Mouse (Mus musculus) left cerebral cortex, adult 8-10 months (tissue): ENCODE measurements around the gene Adgrf4. TPM values are rescaled to one million over a fixed set of nuclear protein-coding genes. Genes with fewer than 3 reads are reported as not detected.

Experiments
- DNase-seq, 2 experiments: peaks; one replicate each; pipeline ENCODE4 v3.0.0; 2022; ENCODE audit warnings: low spot score in 2 of 2
- total RNA-seq, 4 experiments: library from RNA; stranded (reverse); gene quantifications; 2 replicates each; pipeline ENCODE4 v1.2.4; 2022

Gene Adgrf4
- total RNA-seq = 1 to 10 TPM; 1.1 to 3.0 (median 2.2) TPM

- DNase-seq = peak in 1 of 2 experiments; percentile 19
Measured at GRCm38 (mm10) chr17:42692136-42692535, at the start of gene Adgrf4. Gene Adgrf4, minus strand, starts transcription at chr17:42692284.

DNA sequence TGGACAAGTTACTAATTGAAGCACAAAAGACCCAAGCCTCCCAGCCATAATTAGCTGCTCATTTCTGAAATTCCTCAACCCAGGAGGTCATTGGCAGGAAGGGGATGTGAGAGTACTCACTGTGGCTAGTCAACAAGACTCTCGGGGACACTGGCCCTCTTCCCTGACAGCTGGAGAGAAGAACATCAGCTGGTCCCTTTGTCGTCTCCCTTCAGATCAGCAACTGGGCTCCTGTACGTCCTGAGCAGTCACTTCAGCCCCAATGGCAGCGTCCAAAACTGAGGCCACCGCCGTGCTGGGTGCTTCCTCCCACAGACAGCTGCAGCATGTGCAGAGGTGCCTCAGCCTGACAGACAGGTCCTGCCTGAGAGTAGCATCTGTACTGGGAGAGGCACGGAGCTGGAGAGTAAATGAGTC lies 49.7 kb upstream of the Adgrf4 start, which contains the start of gene Adgrf2:
Gene Adgrf2, minus strand, starts transcription at position 379 of the 417 bp plus-strand sequence.
- no peak for DNase-seq

- no peak for DNase-seq
Measured at GRCm38 (mm10) chr17:42738794-42739193, 46.7 kb upstream of the Adgrf4 start.

- no peak for DNase-seq
Measured at GRCm38 (mm10) chr17:42717161-42717560, 25.1 kb upstream of the Adgrf4 start.

DNA sequence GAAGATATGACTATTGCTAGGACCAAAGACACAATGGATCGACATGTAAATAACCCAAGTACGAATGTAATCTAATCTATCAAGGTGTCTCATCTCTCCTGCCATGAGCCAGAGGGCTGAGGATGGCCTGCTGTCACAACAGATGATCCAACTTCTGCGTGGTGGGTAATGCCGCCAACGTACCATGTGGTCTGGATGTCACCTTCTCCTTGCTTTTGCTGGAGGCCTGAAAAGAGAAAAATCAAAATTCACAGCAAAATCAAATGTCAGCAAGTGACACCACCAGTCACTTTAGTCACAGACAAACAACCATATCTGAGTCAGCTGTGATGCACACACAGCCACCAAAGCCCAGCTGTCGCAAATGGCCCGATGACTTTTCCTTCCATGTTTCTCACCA lies 22.9 kb upstream of the Adgrf4 start:
- DNase-seq = no peak

DNA sequence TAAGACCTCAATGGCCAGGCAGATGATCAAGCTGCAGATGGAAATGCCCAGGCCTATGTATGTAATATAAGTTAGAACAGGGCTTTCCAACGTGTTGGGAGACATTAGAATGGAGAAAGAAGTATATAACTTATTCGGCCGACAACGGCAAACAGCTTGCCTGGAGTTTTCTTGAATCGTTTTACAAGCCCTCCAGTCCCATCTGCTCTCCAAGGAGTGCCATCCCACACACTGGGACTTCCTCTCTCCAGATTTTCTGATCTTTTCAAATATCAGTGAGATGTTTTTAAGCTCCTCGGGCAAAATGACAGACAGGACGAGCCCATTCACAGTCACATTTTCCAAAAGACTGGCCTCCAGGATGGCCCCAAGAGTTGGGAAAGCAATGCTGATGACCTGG lies 18.6 kb upstream of the Adgrf4 start:
- DNase-seq = peak in 1 of 2 experiments; percentile 15

DNA sequence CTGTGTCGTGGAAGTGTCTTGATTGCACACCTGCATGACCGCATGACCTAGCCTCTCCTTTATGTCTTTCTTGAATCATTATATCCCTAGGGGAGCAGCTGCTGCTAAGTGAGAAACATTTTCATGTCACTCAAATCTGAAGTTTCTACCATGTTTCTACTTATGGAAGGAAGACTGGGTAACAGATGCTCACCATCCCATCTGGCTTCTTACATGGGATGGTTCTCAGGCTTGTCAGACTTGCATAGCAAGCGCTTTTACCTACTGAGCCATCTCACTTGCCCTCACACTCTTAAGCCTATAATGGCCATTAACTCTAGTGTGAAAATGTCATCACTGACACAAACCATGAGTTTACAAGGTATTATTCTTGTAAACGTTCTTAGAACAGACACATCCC lies 13.5 kb upstream of the Adgrf4 start:
- DNase-seq = no peak

DNA sequence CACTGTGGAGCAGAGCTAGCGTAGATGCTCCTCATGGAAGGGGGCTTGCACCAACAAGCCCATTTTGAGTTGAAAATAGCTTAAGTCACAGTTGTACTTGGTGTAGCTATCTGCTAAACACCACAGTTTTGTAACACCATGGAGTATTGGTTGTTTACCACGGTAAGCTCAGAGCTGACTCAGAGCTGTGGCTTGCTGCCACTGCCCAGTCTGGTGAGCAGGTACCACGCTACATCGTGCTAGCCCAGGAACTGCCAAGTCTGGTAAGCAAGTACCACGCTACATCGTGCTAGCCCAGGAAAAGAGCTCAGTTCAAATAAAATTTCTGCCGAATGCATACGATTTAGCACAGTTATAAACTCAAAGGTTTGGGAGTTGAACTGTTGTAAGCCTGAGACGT lies 10.1 kb upstream of the Adgrf4 start:
- peak in 1 of 2 experiments; percentile 34 for DNase-seq

GRCm38 (mm10) chr17:42694730-42695129 lies 2.6 kb upstream of the Adgrf4 start:
- DNase-seq = peak; percentile 10 to 64

DNA sequence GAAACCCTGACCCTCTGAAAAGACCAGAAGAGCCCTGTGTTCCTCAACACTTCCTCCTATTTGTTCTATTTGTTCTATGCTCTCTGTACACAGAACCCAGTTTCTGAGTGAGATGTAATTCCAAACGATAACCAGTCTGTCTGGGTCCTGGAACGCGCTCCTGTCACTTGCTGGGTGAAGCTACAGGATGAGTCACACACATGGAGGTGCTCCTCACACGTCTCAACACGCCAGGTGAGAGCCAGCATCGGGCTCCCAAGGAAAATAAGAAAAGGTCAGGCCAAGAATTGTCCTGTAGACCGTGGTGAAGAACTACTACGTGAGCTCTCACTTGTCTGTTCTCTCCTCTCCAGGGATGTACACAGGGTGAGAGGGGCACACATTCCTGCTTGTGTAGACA lies 1.6 kb downstream of the Adgrf4 start:
- no peak for DNase-seq

DNA sequence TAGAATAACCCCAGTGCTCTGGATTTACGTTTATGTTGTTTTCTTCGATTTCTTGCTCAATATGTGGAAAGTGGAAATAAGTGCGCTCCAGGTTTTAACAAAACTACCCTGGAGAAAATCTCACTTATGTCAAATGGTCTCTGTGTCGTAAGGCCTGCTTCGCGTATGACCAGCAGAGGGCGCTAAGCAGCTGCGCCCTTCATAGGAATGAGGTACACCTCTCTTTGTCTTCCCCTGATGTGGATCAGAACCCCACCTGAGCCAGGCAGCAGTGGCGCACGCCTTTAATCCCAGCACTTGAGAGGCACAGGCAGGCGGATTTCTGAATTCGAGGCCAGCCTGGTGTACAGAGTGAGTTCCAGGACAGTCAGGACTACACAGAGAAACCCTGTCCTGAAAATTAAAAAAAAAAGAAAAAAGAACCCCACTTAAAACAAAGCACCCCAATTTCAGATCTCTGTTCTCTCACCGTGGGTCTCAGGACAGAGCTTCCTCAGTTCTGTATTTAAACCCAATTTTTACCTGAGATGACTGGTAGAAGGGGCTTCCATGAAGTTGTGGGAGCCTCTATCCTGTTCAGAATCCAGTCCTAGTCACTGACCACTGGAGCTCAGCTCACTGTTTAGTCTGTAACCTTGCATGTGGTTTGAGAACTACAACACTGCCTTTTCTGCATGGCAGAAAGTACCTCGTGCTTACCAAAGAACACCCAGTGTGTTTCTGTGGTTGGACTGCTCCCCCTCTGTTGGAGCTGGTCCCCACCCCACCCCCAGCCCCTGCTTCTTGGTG lies 33.3 kb downstream of the Adgrf4 start:
- peak in 1 of 2 experiments; percentile 8 for DNase-seq

- DNase-seq = no peak
Measured at GRCm38 (mm10) chr17:42643416-42643815, 48.7 kb downstream of the Adgrf4 start.

- DNase-seq = no peak
Measured at GRCm38 (mm10) chr17:42630206-42630605, 61.9 kb downstream of the Adgrf4 start.

- DNase-seq = peak; percentile 9 to 11
Measured at GRCm38 (mm10) chr17:42613043-42613737, 78.9 kb downstream of the Adgrf4 start.

DNA sequence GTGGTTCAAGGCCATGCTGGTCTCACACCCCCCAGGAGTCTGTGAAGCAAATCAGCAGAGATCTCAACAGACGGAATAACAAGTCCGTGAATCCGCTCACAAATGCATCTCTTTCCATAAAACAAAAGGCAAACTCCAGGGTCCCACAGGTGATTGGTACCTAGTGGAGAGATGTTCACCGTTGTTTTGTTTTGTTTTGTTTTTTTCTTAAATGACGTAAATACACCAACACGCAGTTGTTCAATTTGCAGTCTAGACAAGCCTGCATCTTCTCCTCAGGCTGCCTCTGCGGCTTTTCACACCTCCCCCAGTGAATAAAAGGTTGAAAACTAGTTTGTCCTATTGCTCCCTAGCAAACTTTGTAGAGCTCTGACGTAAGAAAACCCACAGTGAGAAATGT lies 80.8 kb downstream of the Adgrf4 start, which contains the start of gene Opn5:
Gene Opn5, minus strand, starts transcription at position 101 of the 400 bp plus-strand sequence.
- DNase-seq = no peak

GRCm38 (mm10) chr17:42608270-42608669 lies 83.8 kb downstream of the Adgrf4 start:
- no peak for DNase-seq

Other genes with a start within 250 kb of the Adgrf4 start
- not detected for gene Opn5, start 80.9 kb downstream of the Adgrf4 start, total RNA-seq
- gene Adgrf2, start 49.9 kb upstream of the Adgrf4 start, total RNA-seq = 1 to 10 TPM in 2 of 4 experiments, under 1 TPM in 2; 0.37 to 1.5 (median 0.85) TPM
- 10 to 100 TPM; 22.4 to 25.2 (median 22.9) TPM for gene Cd2ap, start 184.4 kb upstream of the Adgrf4 start, total RNA-seq